Mouse (Mus musculus) lung, adult 18-20 months (tissue): ENCODE measurements around the gene Ebf1.

ENCODE experiments used
- DNase-seq, 2 experiments: peaks; one replicate each; pipeline ENCODE4 v3.0.0; 2022; ENCODE audit warnings: mixed read lengths in 2 of 2

The Ebf1 gene

DNA sequence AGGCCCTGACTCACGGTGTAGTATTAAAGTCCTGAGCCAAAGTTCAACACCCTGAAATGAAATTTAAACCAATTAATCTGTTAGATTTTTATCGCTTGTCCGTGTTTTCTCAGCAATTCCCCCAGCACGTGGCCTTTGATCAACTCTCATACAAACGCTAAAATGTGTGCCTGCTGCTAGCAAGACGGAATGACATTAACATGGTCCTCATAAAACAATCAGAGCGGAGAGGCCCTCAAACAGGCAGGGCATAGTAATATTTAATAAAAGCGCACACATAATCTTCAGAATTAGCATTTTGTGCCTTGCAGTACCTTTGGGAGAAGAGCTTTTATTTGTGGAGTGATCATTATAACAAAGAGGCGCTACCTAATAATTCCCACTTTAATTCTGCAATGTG lies 287.0 kb downstream of the Ebf1 start:
- no peak for DNase-seq

DNA sequence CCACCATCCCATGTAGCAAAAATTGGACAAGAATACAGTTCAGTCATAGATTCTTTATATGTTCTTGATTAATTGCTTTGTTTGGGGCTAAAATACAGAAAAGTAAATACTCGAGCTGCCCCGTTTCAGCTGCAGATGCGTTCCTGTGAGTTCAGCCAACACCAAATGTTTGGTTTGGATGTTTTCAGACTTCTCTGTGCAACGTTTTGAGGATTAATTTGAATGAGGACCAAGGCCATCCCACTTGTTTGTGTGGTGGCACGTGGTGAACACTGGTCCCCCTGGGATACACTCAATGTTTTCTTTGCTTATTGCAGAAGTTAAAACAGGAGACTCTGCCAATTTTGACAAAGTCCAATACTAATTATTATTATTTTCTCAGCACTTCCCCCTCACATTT lies 289.3 kb downstream of the Ebf1 start:
- no peak for DNase-seq

DNA sequence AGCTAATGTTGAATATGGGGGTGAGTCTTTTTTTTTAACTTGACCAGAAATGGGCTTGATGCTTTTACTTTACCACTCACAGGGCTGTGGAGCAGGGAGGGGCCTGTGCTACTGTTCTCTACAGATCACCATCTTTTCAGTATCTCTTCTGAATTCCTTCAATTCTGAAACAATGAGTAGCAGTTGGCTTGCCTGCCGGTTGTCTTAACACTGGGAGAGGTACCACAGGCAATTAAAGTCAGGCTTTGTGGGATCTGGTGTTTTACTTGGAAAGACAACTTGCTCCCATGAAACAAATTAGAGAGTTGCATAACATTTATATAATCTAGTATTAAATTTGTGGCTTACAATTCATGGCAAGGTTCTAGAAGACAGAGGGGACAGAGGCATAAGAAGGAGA lies 294.6 kb downstream of the Ebf1 start:
- no peak for DNase-seq

DNA sequence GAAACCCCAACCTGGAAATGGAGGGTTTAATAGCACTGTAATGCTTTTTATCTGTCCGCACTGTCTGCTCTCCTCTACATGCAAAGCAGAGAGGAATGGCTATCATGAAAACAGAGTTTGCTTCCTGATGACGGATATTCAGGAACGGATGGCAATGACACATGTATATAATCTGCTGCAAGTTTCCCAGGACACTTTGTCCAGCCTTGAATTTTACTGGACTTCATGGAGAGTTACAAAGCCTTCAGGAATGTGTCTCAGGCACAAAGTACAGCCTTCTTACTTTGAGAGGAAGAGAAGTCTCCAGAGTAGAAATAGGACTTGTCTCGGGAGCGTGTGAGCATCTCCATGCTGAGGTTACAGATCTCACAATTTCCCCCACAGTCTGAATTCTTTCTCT lies 296.7 kb downstream of the Ebf1 start:
- DNase-seq: no peak

DNA sequence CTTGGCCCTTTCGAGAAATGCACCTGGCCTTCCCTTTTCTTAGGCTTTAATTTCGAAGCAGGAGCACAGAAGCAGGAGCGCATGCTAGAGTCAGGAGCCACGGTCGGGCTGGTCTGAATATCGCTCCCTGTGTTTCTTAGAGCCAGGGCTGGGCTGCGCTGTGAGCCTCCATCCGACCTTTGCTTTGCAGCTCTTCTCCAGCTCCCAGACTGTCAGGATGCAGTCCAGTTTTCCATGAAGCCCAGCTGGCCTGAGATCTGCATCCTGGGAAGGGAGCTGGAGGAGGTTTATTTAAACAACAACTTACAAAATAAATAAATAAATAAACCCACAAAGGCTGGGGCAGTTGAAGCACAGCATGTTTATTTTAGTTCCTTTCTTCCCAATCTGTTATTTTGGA lies 299.9 kb downstream of the Ebf1 start:
- no peak for DNase-seq

DNA sequence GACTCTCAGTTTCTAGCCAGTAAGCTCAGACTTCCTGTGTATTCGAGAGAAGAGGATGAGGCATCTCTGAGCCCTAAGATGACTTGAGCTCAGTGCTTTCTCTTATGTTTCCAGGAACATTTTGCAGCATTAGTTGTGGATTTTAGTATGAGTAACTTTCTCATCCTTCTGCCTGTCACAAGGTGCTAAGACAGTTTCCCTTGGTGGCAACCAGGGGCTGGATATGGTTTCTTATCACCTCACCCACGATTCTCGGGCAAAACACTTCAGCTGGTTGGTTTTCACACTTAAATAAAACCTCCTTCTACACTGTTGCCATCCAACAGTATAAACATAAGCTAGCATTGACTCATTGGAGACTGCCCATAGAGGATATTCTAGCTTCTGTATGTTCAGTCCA lies 306.0 kb downstream of the Ebf1 start:
- DNase-seq: no peak

DNA sequence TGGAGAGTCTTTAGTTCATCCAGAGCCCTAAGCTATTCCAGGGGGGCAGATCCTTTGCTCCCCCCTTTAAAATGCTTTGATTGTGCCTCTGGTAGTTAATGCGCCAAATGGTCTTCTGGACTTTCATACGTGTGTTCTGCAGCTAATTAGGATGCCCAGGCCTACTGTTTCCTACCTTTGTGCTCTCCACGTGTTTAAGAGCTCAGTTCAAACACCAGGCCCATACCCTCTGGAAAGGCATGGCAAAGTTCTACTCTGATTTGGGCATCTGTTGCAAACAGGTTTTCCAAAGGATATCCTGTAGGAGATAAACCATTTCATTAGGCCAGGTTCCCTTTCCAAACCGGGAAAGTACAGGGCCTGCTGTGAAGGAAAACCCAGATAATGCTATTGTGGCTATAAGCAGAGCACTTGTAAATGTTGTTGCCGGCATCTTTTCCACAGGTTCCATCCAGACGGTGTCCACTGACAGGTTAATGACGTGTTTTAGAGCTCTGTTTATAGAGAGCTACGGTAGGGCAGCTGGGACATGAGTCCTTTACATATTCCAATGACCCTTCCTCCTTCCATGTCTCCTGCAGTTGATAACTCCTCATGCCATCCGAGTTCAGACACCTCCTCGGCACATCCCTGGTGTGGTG lies 306.9 kb downstream of the Ebf1 start:
- no peak for DNase-seq

DNA sequence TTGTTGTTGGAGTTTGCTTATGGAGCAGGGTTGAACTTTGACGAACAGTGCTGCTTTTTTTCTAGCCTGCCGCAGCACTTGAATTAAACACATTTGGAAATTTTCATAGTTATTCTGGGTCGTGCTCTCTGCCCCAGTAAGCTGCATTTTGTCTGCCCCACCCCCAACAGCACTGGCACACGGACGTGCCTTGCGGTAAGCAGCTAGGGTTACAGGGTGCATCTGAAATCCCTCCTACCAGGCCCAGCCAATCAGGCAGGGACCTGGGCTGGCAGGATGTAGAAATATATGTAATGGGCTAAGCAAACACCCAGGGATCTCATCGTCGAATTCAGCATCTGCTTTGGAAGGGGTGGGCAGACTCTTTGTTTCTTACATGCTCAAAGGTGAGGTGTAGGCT lies 307.8 kb downstream of the Ebf1 start:
- DNase-seq: peak in 1 of 2 experiments; percentile 4

DNA sequence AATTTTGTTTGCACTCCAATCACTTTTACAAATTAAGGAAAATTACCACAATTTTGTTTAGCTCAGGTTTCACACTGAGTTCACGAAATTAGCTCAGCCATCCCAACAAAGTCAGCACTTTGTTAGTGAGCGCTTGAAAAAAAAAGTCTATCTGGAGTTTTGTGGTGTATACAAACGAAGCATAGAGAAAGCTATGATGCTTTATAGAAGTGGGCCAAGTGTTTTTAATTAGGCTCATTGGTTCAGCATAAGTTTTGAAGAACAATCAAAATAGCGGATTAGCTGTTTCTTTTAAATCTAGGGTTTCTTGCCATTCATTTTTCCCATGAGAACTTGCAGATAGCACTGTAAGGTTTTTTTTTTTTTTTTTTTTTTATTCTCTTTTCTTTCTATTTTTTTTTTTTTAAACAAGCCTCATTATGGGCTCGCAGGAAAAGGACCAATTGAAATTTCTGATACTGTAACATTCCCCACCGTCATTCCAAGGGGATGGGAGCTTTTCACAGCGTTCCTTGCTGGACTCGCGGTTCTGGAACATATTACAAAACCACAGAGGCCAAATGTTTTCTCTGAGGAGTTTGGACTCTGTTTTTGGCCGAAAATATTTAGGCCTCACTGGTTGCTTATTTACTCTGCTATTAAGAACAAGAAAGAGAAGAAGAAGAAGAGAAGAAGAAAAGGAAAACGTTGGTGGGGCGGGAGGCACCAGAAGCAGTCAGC lies 308.8 kb downstream of the Ebf1 start:
- no peak for DNase-seq

DNA sequence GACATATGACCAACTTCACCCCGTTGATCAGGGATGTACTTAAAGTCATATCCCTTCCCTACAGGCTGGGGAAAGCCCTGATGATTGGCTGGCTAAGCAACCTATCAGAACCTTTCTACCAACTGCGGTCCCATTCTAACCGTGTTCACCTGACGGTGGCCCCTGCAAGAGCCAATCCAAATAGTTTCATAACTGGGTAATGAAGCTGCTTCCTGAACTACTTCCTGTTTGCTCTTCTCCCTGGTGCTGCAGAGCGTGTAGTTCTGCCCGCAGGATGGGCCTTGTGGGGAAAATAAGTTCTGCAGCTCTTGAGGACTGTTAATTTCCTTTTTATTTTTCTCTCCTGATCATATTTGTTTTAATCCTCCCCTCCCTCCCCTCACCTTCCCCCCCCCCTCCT lies 311.3 kb downstream of the Ebf1 start:
- no peak for DNase-seq

DNA sequence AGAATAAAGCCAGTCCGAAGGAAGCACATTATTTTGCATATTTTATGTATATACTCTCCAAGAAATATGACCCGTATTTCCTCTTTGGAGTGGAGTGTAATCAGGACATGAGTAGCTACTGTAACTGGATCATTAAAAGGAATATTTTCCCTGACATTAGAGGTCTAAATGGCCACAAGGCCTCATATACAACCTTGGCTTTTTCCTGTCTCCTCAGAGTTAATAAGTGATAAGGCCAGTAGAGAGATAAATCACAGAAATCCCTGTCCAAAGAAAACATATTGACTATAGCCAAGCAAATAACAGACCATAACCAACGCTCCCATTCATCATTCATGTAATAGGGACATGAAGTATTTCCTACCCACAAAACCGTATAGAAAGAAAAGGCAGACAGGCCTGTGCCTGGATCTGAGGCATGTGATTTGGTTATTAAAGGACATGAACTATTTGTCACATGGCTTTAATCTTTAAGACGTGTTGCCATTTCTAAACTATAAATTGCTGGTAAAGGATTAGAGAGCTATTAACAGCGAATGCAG lies 315.9 kb downstream of the Ebf1 start:
- DNase-seq: no peak

DNA sequence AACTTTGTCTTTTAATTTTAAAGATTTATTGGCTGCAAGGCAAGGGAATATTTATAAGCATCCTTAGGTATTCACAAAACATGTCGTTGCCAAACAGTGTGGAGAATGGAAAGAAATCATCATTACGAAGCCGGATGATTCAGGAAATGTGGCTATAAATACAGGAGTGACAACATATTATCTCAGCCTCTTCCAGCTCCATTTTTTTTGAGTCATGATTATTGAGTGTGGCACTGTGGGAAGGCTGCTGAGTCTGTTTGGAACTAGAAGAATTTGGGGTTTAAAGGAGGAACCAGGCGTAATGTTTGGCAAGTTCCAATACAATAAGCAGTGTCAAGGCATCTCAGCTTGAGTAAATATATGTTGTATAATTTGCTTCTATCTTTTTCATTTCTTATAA lies 326.7 kb downstream of the Ebf1 start:
- DNase-seq: no peak

DNA sequence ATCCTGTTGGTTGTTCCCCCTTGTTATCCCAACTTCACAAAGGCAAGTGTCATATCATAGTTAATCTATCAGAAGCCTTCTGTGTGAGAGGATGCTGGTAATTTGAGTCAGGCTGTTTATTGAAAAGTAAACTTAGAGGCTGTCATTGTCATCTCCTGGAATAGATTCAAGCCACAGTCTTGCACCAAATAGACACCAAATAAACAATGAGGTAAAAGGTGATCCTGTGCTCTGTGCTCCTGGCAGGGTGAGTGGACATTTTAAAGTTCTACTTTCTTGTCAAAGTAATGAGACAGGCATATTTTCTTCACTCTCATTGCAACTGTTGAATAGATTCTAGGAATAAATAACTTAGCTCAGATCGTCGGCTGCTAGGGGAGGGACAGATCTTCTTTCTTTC lies 327.3 kb downstream of the Ebf1 start:
- DNase-seq: no peak

DNA sequence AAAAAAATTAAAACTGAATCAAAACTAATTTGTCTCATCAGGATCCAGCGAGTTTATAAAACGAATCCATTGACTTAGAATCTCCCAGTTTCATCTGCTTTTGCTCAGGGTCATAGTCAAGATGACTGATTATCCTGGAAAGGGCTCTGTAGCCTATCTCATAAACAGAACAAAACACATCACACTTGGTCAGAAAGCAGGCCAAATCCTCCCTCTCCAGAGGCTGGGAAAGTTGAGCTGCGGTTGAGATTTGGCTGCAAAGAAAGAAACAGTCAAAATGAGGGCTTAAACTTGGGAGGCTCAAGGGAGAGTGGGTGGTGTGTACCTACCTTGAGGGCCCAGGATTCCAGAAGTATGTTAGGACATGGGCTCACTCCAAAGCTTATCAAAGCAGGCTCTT lies 329.5 kb downstream of the Ebf1 start:
- DNase-seq: peak in 1 of 2 experiments; percentile 6

DNA sequence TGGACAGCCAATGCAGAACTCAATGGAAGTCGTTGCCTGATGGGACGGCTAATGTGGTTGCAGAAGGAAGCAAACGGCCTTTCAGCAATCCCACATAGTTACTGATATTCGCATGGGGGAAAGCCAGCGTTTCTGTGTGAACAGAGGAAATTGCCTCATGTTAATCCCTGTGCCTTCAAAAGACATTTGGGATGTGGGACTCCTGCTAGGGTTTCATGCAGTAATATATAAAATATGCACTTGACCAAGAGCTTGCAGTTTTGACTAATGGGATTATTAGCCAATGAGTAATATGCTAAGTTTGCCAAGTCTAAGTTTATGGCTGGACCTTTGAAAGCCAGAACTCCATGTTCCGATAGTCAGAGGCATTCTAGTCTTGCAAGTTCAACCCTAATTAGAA lies 331.4 kb downstream of the Ebf1 start:
- no peak for DNase-seq

DNA sequence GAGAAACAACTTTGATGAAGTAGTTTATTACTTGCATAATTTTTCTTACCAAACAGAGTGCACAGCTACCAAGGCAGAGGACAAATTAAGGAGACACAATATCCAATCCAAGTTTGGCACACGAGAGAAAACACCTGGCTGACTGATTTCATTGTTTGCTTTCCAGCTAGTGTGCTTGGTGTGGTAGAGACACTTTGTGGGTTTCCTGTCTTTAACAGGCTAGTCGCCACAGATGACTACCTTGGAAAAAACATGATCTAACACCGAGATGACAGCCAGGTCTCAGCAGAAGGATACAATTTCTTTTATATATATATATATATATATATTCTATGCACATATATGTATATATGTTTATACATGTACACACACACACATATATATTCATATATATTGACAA lies 332.0 kb downstream of the Ebf1 start:
- DNase-seq: no peak

DNA sequence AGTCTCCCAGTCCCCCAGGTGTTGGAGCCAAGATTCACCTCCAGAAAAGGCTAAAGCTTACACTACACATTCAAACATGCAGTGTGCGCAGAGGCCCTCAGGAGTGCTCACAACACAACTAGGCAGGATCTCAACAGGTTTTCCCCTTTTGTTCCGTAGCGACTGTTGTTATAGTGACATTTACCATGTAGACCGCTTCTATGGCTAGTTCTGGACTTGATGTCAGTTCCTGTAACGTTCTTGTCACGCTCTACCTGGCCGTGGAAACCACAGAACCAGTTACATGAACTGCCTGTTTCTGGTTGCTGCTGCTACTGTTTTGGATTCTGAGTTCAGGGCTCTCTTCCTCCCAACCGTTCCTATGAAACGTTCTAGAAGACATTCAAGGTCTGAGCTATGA lies 333.2 kb downstream of the Ebf1 start:
- DNase-seq: no peak

DNA sequence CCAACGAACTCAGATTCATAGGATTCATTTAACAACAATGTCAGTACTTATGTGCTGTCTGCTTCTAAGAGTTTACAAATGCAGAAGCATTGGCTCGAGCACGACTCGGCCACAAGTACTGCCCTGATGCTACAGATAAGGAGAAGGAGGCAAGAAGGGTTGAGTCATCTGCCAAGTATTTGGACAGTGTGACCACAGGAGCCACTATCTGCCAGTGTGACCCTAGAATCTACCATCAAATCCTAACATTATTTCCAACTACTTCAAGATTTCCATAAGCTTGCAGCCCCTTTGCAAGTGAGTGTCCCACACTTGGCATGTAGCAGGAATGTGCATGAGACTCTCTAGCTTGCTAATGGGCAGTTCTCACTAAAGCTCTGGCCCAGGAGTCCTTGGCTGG lies 334.4 kb downstream of the Ebf1 start:
- no peak for DNase-seq

DNA sequence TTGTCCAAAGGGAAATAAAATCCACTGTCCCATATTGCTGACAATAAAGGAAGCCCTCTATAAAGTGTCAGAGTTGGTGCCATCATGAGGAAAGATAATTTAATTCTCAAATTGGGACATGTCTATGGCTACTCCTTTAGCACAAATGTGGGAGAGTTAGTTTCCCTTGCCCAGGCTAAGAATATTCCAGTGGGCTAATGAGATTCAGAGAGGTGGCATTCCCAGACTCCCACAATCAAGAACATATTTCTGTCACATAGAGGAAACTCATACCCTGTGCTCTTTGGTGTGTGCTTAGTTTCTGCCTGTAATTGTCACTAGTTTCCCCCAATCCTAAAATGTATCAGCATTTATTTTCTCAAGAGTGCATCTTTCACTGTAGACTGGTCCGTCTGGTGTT lies 336.2 kb downstream of the Ebf1 start:
- DNase-seq: no peak

DNA sequence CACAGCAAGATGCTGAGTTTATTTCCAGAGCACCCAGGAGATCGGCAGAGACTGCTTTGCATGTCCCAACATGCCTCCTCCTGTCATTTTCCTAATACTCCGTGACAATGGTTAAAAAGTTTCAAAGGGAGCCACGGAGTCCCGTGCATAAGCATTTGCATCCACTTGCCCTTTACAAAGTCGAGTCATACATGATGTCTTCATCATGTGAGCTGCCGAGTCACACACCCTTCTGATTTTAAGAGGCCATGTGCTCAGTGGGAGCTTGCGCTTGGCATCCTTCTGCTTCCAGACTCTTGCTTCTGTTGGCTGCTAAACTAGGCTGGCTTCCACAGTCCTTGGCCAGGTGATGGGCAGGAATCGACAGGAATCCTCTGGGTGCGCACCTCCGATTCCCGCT lies 336.7 kb downstream of the Ebf1 start:
- no peak for DNase-seq

DNA sequence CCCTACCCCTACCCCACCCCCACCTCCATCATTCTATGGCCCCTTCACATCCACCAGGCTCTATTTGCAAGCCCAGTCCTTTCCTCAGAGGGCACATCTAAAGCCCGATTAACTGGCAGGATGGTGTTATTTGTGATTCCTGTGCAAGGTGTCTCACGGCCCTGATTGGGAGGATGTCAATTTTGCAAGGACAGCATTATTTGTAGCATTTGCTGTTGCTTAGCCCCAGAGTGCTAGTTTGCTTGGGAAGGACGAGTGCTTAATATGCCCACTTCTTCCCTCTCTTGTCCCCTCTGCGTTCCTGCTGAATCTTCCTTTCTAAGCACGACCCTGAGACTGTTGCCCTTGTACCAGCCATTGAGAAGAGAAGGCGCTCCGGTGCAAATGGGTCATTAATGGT lies 337.2 kb downstream of the Ebf1 start:
- DNase-seq: no peak

DNA sequence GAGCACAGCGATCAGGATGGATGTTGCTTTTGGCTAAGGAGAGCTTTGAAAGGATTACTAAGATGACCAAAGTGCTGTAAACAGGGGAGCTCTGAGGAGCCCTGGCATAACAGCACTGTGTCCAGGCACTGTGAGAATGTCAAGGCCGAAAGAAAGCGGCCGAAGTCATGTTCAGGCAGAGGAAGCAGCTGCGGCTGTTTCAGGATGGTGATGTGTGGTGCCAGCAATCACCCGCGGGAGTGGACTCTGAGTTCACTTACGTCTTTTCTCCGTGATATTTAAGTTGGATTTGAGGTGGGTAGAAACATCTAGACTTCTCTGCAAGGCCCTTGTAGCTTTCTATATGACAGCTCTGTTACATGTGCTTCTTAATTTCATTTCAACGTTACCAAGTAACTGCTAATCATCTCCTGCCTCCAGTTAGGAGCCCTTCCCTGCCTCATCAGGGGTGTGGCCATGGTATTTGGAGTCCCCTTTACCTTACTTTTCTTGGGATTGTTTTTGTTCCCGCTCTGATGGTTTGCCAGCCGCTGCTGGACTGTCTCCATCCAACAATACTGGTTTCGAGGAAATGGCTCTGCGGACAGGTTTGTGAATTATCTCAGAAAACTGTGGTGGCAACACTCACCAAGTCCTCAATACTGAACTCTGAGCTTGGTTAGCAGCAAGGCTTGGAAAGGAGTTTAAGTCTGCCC lies 345.8 kb downstream of the Ebf1 start:
- DNase-seq: no peak

DNA sequence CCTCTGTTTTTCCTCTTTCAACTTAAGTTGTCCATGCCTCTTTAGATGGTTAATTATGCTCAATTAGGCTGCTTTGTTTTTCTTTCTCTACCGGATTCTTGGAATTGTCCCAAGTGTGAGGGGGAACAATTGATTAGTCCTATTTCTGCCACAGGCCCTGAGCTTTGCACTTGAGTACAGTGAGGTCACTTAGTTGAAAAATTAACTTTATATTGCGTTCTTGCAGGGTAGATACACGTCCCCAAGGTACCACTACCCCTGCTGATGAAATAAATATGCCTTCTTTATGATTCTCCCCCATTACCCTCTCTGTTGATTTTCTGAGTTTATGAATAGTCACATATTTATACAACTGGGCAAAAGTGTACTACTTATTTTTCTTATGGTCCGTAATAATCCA lies 351.9 kb downstream of the Ebf1 start:
- DNase-seq: no peak

DNA sequence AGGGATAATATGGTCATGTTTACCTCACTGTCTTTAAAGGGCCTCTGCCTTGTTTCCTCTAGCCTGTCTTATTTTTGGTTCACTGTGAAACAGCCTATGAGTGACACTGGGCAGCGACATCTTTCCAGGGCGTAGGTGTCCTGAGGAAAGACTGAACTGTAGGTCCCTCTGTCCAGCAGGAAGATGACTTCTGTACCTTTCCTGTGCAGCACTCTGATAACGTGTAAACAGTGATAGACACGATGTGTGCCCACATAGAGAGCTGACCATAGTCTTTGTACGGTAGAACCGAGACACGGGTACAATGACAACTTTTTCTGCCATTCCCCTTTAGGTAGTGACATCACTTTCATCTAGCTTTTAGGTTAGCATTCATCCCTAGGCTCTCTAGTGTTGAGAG lies 357.2 kb downstream of the Ebf1 start:
- DNase-seq: no peak
